Mouse (Mus musculus) heart, embryonic 16.5 days (tissue): ENCODE data around the gene Ubqln1. TPM values are rescaled to one million over a fixed set of nuclear protein-coding genes. Genes with fewer than 3 reads are reported as not detected.

ENCODE experiments used
- ATAC-seq: fragments of 200-750 bp; cut with Nextera tagmentation; replicated peaks from 2 replicates; pipeline ENCODE4 v1.8.0; 2017; ENCODE audit warnings: moderate number of reproducible peaks; ENCODE audit not compliant: insufficient read depth, low FRiP score; ENCODE audit errors: extremely low read depth
- H3K27ac ChIP-seq: fragments of 300-500 bp; sonication (generic); 2 replicates; pipeline ENCODE4 v1.5.1; 2014; ENCODE audit warnings: mild to moderate bottlenecking, low read length, control low read depth, moderate library complexity
- H3K27me3 ChIP-seq: fragments of 300-500 bp; sonication (generic); 2 replicates; pipeline ENCODE4 v1.6.1; 2014; ENCODE audit warnings: low read length, mixed read lengths; ENCODE audit not compliant: control insufficient read depth, insufficient read depth
- H3K36me3 ChIP-seq: fragments of 300-500 bp; sonication (generic); 2 replicates; pipeline ENCODE4 v1.6.1; 2014; ENCODE audit not compliant: control insufficient read depth, insufficient read depth
- H3K4me1 ChIP-seq: fragments of 300-500 bp; sonication (generic); 2 replicates; pipeline ENCODE4 v1.6.1; 2014; ENCODE audit warnings: low read length, mixed read lengths; ENCODE audit not compliant: control insufficient read depth, insufficient read depth
- H3K4me2 ChIP-seq: fragments of 300-500 bp; sonication (generic); 2 replicates; pipeline ENCODE4 v1.6.1; 2014; ENCODE audit warnings: low read depth, mild to moderate bottlenecking, control low read depth, low read length
- H3K4me3 ChIP-seq: fragments of 300-500 bp; sonication (generic); 2 replicates; pipeline ENCODE4 v1.5.1; 2014; ENCODE audit warnings: mild to moderate bottlenecking, control low read depth, low read length
- H3K9ac ChIP-seq: fragments of 300-500 bp; sonication (generic); 2 replicates; pipeline ENCODE4 v1.6.1; 2014; ENCODE audit warnings: low read length, control low read depth
- H3K9me3 ChIP-seq: fragments of 300-500 bp; sonication (generic); replicated peaks from 2 replicates; pipeline ENCODE4 v1.6.1; 2016; ENCODE audit warnings: low read length; ENCODE audit not compliant: control insufficient read depth
- WGBS: fragments of 180-500 bp; shearing (Covaris S2); extraction: QIAGEN DNeasy Blood & Tissue Kit; methylation state at CpG from one replicate; pipeline ENCODE4 v1.1.7; 2014; 5-methylcytosine and 5-hydroxymethylcytosine counted together
- polyA plus RNA-seq: library from polyadenylated mRNA; unstranded; fragments of >200 nt; fragmentation: Nextera tagmentation; extraction: Ambion mirVana; gene quantifications from 2 replicates; pipeline ENCODE4 v1.2.1, GENCODE M21; 2015

Ubqln1 gene
- polyA plus RNA-seq, 1 experiment from 2014 or later: 71.4 TPM

DNA sequence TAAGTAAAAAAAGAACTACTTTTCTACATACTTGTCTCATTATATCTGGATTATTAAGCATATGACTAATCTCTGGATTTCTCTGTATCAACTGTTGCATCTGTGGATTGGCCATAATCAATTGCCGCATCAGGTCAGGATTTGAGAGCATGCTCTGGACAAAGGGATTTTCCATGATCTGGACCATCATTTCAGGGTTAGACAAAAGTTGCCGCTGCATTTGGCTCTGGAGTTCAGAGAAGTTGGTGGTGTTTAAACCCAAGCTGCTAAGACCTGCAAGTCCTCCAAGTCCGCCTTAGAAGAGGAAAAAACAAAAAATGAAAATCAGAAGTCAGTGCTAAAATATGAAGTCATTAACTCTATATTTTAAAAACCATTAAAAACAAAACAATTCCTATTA, 22.2 kb downstream of the Ubqln1 start:
- Histone ChIP-seq H3K9ac (no peak overlapping the region), H3K27ac (no peak overlapping the region), H3K9me3 (no peaks in the 10 kb centered on the region), H3K4me3 (no peak overlapping the region), H3K27me3 (no peaks in the 10 kb centered on the region), H3K4me1 (0 out of 2 replicates have a peak, but pooled peaks cover 4% of the 10 kb centered on the region), H3K36me3 (peaks cover 41% of the 10 kb centered on the region), H3K4me2 (no peak overlapping the region)
- ATAC-seq: no peak
- 96% methylated on average over 3 of the region's 3 CpGs for WGBS

DNA sequence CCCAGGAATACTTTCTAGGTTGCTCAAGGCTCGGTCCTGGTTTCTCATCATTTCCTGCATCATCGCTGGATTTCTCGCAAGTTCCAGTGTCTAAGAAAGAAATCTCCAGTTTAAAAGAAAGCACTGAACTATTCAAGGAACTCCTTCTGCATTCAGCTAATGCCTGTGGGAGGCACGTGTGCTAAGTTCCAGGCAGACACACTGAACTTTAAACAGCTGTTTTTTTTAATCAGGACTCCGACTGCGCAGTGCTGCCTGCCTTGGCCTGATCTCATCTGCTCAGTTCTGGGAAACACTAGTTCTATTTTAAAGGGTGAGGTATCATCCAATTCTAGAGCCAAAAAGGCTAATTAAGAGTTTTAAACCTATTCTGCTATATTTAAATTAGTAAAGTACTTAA, 23.3 kb downstream of the Ubqln1 start:
- no peaks in the 10 kb centered on the region for H3K27me3 ChIP-seq
- WGBS: 94% methylated on average over 6 of the region's 6 CpGs
- no peak for ATAC-seq

DNA sequence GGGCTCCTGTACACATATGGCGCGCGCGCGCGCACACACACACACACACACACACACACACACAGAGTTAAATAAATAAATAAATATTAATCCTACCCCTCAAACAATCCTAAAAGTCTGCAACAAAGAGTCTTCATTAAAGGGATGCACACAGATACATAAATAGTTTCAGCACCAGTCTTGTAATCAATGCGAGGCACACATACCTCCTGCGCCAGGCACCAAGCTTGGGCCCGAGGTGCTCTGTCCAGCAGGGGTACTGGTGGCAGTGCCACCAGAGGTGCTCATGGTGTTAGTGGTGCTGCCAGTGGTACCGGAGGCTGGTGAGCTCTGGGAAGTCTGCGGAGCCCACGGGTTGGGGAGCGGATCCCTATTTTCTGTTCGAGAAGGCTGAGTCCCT, 23.9 kb downstream of the Ubqln1 start:
- H3K27me3 ChIP-seq: no peaks in the 10 kb centered on the region
- no peaks in the 10 kb centered on the region for H3K4me1 ChIP-seq
- H3K9ac ChIP-seq: no peak overlapping the region
- H3K27ac ChIP-seq: no peak overlapping the region
- no peaks in the 10 kb centered on the region for H3K9me3 ChIP-seq
- H3K4me2 ChIP-seq: no peak overlapping the region
- H3K36me3 ChIP-seq: peaks cover 38% of the 10 kb centered on the region
- H3K4me3 ChIP-seq: no peak overlapping the region
- WGBS: 97% methylated on average over 14 of the region's 14 CpGs
- ATAC-seq: no peak

More for the DNA sequence above, 23.3 kb downstream of the Ubqln1 start:
- Histone ChIP-seq H3K4me1 (no peaks in the 10 kb centered on the region), H3K4me3 (no peak overlapping the region), H3K27ac (no peak overlapping the region), H3K36me3 (peaks cover 38% of the 10 kb centered on the region), H3K9ac (no peak overlapping the region), H3K4me2 (no peak overlapping the region), H3K9me3 (no peaks in the 10 kb centered on the region)

DNA sequence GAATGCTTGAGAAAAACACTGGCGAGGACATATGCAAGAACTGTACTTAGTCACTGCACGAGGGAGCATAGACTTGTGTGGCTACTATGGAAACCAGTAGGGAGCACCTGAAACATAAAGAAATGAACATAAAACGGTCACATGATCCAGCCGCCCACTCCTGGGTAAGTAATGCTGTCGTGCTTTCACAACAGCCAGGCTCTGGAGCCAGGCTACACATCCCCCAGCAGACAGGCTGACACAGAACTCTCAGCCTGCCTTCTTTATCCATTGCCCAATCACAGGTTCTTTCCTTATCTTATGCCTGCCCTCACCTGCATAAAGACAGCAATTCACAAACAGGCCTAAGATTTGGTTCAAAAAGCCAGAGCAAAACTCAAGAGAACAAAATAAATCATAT, 26.0 kb downstream of the Ubqln1 start:
- no peak overlapping the region for H3K4me2 ChIP-seq
- no peaks in the 10 kb centered on the region for H3K4me1 ChIP-seq
- H3K36me3 ChIP-seq: peaks cover 30% of the 10 kb centered on the region
- H3K4me3 ChIP-seq: no peak overlapping the region
- H3K27ac ChIP-seq: no peak overlapping the region
- no peak for ATAC-seq
- H3K27me3 ChIP-seq: no peaks in the 10 kb centered on the region
- 76% methylated on average over 5 of the region's 5 CpGs for WGBS
- no peak overlapping the region for H3K9ac ChIP-seq
- H3K9me3 ChIP-seq: no peaks in the 10 kb centered on the region

DNA sequence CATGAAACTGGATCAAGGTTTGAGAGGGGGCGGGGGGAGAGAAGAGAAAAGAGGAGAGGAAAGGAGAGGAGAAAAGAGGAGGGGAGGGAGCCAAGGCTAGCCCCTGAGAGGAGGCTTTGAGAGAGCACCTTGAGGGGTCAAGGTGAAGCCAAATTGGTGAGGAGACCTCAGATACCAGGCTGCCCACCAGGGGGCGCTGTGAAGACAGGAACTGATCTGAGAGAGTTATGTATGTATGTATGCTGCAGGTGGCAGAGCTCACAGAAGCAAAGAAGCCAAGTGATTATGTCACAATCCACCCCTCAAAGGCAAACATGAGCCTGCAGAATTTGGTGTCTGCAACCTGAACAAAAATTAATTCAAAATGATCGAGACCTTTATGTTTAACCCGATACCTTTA, 27.0 kb downstream of the Ubqln1 start:
- Histone ChIP-seq H3K27me3 (no peaks in the 10 kb centered on the region), H3K4me2 (no peak overlapping the region), H3K4me1 (no peaks in the 10 kb centered on the region), H3K36me3 (peaks cover 27% of the 10 kb centered on the region), H3K9ac (no peak overlapping the region), H3K4me3 (no peak overlapping the region), H3K9me3 (no peaks in the 10 kb centered on the region), H3K27ac (no peak overlapping the region)
- 61% methylated on average over 4 of the region's 4 CpGs for WGBS
- no peak; the same call in 1 of the 2 replicates for ATAC-seq

DNA sequence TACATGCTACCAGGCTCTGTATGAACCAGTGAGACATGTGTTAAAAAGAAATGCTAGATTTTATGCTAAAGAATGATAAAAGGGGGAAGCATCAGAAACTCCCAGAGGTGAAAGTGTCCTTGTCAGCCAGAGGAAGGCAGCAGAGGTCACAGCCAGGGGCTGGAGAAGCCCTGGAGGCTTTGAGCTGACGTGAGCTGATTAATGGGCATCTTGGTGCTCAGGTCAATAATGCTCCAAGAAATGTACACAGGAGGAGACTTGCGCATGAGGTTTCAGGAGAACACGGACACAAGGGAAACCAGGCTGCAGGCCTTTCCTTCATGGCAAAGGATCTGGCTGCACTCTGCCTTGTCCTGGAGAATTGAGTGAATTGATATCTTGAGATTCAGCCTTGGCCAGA, 27.7 kb downstream of the Ubqln1 start:
- Histone ChIP-seq H3K4me1 (no peaks in the 10 kb centered on the region), H3K36me3 (peaks cover 28% of the 10 kb centered on the region), H3K9me3 (no peaks in the 10 kb centered on the region), H3K27ac (no peak overlapping the region), H3K4me3 (no peak overlapping the region), H3K4me2 (no peak overlapping the region), H3K9ac (no peak overlapping the region), H3K27me3 (no peaks in the 10 kb centered on the region)
- WGBS: 86% methylated on average over 3 of the region's 3 CpGs
- ATAC-seq: no peak

DNA sequence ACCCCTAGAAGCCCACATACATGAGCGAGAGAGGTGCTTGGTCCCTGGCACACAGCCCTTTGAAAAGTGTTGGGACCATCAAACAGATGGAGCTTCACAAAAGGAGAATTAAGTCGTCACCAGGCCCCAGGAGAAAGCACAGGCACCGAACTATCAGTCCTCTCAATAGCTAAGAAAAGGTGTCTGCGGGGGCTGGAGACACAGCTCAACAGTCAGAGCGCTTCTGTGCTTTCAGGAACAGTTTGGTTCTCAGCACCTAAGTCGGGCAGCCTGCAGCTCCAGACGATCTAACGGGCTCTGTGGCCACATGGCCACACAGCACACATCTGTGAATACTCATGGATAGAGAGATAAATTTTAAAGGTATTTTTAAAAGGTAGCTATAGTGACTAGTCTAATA, 29.2 kb downstream of the Ubqln1 start:
- WGBS: 76% methylated on average over 8 of the region's 8 CpGs
- H3K4me1 ChIP-seq: no peaks in the 10 kb centered on the region
- no peak overlapping the region for H3K4me3 ChIP-seq
- no peak for ATAC-seq
- no peaks in the 10 kb centered on the region for H3K27me3 ChIP-seq
- no peak overlapping the region for H3K9ac ChIP-seq
- H3K4me2 ChIP-seq: no peak overlapping the region
- H3K9me3 ChIP-seq: no peaks in the 10 kb centered on the region
- H3K36me3 ChIP-seq: peaks cover 22% of the 10 kb centered on the region
- no peak overlapping the region for H3K27ac ChIP-seq

DNA sequence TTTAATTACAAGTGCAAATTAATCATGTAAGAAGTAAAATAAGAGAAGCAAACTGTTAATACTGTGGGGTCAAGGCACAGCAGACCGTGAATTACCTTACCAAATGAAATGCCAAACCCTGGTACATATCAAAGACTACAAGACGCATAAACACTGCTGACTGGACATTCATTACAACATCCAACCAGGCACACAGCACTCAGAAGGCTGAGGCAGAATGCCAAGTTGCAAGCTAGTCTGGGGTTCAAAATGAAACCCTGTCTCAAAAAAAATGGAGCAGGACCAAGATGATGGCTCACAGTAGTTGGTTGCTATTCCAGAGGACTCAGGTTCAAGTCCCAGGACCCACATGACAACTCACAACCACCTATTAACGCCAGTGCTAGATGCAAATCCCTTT, 31.3 kb downstream of the Ubqln1 start:
- Histone ChIP-seq H3K9ac (no peak overlapping the region), H3K27me3 (no peaks in the 10 kb centered on the region), H3K4me3 (no peak overlapping the region), H3K4me2 (no peak overlapping the region), H3K36me3 (peaks cover 17% of the 10 kb centered on the region), H3K27ac (no peak overlapping the region), H3K4me1 (no peaks in the 10 kb centered on the region), H3K9me3 (no peaks in the 10 kb centered on the region)
- no peak for ATAC-seq
- WGBS: 83% methylated on average over 3 of the region's 3 CpGs

DNA sequence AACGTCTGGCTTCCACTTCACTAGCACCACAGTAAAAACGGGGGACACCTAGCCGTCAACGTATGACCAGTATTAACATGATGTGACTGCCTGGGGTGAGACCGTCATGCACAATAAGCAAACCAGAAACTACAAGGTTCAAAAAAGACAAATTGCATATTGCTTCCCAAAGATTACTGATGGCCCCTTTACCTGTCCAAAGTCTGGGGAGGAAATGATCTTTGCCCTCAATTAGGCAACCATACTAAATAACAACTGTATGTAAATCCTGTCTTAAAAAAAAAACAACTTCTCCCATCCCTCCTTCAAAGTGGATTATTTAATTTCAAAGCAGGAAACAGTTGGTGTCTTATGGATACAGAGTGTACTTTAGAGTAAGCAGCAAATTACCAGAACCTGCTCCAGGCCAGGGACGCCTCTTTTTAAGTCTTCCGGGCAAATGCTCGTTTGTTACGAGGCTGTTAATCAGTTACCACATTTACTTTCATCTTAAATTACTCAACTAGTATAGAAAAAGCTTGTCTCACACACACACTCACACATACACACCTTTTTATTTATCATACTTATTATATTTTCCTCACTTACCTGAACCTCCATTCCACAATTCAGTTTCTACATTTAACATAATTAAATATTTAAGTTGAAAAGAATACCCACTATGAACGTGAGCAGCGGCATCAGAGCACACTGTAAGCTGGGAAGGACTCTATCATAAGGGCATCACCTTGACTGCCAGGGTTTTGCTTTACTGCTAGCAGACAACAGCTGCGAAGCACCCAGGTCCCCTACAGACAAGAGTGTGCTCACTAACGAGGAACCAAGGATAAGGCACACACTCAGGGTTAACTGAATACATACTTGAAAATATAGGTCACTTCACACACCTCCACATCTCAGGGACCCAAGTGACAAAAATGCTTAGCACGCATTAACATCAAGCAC, 33.6 kb downstream of the Ubqln1 start:
- no peak overlapping the region for H3K9ac ChIP-seq
- no peak overlapping the region for H3K27ac ChIP-seq
- ATAC-seq: no peak
- WGBS: 90% methylated on average over 14 of the region's 14 CpGs
- no peaks in the 10 kb centered on the region for H3K27me3 ChIP-seq
- H3K9me3 ChIP-seq: no peaks in the 10 kb centered on the region
- no peaks in the 10 kb centered on the region for H3K4me1 ChIP-seq
- H3K4me3 ChIP-seq: no peak overlapping the region
- H3K36me3 ChIP-seq: peaks cover 30% of the 10 kb centered on the region
- no peak overlapping the region for H3K4me2 ChIP-seq
